Mouse (Mus musculus) mesoderm, embryonic 11.5 days (tissue): ENCODE results near the gene Ppy.

Experiments
- DNase-seq: peaks from one replicate; pipeline ENCODE4 v3.0.0-alpha.2; 2012; ENCODE audit warnings: low read depth, low spot score

The Ppy gene

GRCm38 (mm10) chr11:102101219-102101618 lies at the start of gene Ppy:
TSS of gene Ppy (minus strand) at chr11:102101319.
- DNase-seq: no peak

- no peak for DNase-seq
Observed at GRCm38 (mm10) chr11:102147213-102147989, 46.3 kb upstream of the Ppy start.

GRCm38 (mm10) chr11:102146531-102146930 lies 45.4 kb upstream of the Ppy start:
- no peak for DNase-seq

DNA sequence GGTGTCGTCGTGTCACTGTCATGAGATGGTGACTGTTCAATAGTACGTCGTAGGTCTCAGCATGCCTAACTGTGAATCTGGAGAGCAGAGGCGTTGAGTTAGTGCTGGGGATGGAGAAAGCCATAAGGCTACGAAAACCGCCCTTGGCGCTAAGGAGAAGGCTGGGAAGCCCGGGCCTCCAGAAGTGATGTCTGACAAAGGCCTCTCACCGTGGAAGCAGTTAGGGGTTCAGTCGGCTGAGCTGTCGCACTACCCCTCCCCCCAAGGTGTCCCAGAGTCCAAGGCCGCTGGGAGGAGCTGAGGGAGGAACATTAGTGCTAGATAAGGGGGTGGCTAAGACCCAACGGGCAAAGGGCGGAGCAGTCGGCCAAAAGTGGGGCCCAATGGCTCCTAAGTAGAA lies 44.9 kb upstream of the Ppy start:
- no peak for DNase-seq

GRCm38 (mm10) chr11:102145471-102146001 lies 44.4 kb upstream of the Ppy start, which contains the start of gene Nags:
TSS of gene Nags (plus strand) at chr11:102145513.
- no peak for DNase-seq

- no peak for DNase-seq
Observed at GRCm38 (mm10) chr11:102144957-102145470, 43.9 kb upstream of the Ppy start.

DNA sequence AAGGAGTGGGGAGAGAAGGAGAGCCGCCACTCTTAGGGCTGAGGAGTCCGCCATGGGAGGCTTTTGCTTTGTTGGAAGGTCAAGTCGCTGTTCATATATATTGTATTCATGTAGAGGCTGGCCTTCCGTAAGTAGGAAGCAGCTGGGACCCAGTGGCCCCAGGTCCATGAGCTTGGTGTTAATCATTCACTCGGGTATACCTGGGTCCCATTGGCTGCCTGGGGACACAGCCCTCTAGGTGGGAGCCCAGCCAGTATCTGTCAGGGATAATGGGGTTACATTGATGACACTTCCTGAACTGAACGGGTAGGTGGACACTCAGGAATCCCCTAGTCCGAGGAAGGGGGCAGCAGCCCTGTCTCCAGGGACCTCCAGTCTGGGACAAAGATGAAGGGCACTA lies 41.2 kb upstream of the Ppy start:
- no peak for DNase-seq

- DNase-seq: peak; percentile 75
Observed at GRCm38 (mm10) chr11:102140508-102140907, 39.4 kb upstream of the Ppy start.

DNA sequence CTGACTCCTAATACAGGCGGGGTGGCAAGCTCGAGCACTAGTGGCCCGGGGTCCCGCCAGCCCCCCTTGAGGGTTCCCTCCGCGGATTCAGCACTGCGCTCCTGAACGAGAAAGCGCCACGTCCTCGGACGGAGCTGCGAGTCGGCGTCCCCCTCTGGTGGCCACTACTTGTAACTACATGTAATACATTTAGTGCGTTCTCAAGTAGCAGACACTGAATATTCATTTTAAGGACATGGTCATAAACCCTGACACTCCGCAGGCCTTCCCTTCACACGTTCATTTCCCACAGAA lies 37.3 kb upstream of the Ppy start:
- DNase-seq: peak; percentile 82

DNA sequence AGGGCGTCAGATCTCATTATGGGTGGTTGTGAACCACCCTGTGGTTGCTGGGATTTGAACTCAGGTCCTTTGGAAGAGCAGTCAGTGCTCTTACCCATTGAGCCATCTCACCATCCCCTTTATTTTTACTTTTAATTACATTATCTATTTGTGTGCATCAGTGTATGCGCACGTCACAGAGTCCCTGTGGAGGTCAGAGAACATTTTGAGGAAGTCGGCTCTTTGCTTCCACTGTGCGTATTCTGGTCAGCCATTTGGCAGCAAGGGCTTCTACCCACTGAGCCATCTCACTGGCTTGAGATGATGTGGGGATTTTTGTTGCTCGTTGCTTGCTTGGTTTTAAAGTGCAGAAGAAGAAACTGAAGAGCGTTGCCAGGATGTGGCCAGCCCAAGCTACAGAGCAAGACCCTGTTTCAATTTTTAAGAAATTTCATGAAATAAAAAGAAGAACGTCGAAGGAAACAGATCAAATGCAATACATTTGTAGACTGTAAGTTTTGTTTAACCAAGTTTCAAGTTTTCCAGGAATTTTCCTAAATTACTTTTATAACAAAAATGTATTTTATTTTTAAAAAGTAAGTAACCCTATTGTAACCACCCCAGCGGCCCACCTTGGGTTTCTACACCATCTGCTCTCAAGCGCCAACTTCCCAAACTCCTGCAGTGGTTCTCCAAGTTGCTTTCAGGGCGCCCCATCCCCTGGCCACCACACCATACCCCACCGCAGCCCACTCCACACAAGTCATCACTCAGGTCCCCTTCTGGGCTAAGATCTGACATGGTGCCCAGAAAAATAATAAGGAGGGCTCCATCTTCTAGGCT lies 36.7 kb upstream of the Ppy start:
- no peak for DNase-seq

- no peak for DNase-seq
Observed at GRCm38 (mm10) chr11:102134516-102134915, 33.4 kb upstream of the Ppy start.

DNA sequence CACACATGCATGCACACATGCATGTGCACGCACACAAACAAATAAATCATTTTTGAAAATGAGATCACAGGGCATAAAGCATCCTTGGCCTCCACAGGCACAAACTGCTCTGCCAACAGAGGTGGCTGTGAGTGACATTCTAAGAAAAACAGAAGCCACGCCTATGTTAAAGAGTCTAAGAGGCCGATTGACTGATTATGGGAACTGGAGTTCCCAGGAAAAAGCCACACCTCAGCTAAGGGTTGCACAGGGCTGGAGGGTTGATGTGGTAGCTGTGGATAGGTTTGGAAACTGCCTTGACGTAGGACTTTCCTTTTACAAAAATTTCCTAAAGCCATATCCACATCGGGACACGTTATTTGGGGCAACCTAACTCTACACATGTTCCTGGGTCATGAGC lies 16.3 kb upstream of the Ppy start:
- no peak for DNase-seq

- no peak for DNase-seq
Observed at GRCm38 (mm10) chr11:102116241-102116640, 15.1 kb upstream of the Ppy start.

DNA sequence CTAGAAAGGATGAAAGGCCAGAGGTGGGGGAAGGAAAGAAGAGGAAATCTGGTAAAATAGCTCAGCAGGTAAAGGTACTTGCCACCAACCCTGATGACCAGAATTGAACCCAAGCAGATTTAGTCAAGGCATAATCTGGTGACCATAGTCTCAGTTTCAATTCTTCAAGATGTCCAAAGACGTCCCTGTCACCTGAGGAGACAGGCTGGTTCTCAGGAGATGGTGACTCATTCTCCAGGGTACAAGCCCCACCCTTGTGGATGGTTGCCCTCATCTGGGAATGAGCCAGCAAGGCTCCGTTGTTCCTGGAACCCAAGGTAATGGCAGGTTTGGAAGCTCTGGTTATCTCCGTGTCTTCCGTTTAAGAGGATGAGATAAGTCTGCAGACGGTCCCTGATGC lies 10.5 kb upstream of the Ppy start:
- no peak for DNase-seq

DNA sequence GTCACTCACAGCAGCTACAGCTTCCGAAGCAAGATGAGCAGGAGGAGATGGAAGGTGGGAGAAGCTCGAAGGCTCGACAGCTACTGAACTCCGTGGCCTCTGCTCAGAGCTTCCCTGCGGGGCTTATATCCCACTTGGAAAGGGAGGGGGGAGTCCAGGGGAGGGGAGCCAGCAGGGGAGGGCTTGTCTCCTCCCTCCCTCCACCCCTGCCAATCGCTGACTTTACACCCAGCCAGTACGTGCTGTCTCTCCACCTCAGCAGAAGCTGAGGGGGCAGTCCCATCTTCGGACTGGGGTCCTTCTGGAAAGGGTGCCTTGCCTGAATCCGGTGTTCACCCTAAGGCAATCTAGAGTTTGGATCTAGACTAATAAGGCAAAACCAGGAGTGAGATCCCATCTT lies 6.6 kb upstream of the Ppy start, which contains the start of gene Pyy:
Gene Pyy, minus strand, starts transcription at position 101 of the 400 bp plus-strand sequence.
- no peak for DNase-seq

- no peak for DNase-seq
Observed at GRCm38 (mm10) chr11:102106911-102107310, 5.8 kb upstream of the Ppy start.

DNA sequence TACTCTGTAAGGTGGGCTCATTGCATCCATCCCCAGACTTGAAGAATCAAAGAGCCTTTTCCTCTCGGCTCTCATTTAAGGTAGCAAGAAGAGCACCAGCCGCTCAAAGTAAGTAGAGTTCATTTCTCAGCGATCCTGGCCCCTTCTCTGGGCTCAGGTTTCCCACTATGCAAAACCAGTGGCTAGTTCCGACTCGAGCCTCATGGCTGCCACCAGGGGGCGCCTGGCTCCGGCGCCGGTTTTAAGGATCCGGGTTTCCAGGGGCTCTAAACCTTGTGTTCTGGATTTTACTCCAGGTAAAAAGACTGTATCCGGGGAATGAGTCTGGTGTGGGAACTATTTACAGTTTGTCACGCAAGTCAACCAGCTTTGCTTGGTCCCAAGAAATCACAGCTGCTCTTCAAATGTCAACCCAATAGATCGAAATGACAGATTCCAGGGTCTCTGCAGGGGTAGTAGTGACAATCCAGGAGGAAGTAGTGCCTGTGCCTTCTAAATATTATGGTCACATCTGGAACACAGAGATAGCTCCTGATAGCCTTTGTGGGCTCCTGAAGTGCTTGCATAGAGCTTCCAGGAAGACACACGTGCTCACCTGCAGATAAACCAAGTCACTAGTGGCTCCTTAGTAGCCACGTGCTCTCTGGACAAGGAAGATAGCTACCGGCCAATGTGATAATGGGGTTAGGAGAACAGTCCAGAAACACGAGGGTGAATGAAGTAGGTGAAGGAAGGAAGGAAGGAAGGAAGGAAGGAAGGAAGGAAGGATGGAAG lies 1.6 kb upstream of the Ppy start:
- peak; percentile 88 for DNase-seq

DNA sequence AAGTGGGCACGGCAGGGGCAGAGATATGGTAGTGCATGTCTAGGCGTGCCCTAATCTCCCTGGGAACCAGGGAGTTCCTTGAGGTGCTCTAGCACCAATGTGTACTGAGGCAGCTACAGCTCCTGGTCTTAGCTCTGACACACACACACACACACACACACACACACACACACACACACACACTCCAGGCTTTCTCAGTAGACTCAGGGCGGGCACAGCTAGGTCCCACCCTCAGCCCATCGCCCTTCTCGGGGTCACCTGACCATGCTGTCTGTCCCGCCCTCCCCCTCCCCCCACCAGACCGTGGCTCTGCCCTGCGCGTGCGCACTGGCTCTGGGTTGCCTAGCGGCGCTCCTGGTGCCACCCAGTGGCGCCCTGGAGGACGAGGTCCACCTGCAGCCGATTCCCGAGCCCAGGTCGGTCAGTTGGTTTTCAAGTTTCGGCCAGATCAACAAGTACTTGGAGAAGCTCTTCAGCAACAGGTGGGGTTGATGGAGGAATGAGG lies 4.2 kb downstream of the Ppy start:
- peak; percentile 95 for DNase-seq

- no peak for DNase-seq
Observed at GRCm38 (mm10) chr11:102096446-102096845, 4.7 kb downstream of the Ppy start.

GRCm38 (mm10) chr11:102095676-102096075 lies 5.4 kb downstream of the Ppy start:
- no peak for DNase-seq

GRCm38 (mm10) chr11:102089088-102089808 lies 11.9 kb downstream of the Ppy start:
- peak; percentile 84 for DNase-seq
